Mouse (Mus musculus): ENCODE results near the gene Grhl3.
A peak's percentile ranks its signal among the peaks of the same experiment; 100 is the strongest.

Grhl3 gene

GRCm38 (mm10) chr4:135493691-135494520, 79.5 kb downstream of the Grhl3 start:
- DNase-seq (ENCODE audit: low read depth) = no peak

- DNase-seq (ENCODE audit: low read depth) = peak; percentile 60
These were observed 80.2 kb downstream of the Grhl3 start for GRCm38 (mm10) chr4:135493271-135493670.
